Mouse (Mus musculus) bone marrow macrophage, adult 2 months (primary cell): Measurements from ENCODE around the gene Wnt5a.

Experiments
- CTCF ChIP-seq: IDR thresholded peaks from 2 replicates; pipeline ENCODE4 v1.5.1; 2012; ENCODE audit warnings: low read depth, mild to moderate bottlenecking, low read length, moderate library complexity
- POLR2A ChIP-seq: IDR thresholded peaks from 2 replicates; pipeline ENCODE4 v1.6.1; 2012; ENCODE audit warnings: mild to moderate bottlenecking, low read depth, low read length, borderline replicate concordance

- TF ChIP-seq CTCF (no peak), POLR2A (no peak)
Observed at GRCm38 (mm10) chr14:28470212-28470611, 34.3 kb upstream of the Wnt5a start.
